Mouse (Mus musculus) megakaryocyte, adult 5-6 weeks (primary cell): Measurements from ENCODE around the gene Blvra. TPM values are rescaled to one million over a fixed set of nuclear protein-coding genes. Genes with fewer than 3 reads are reported as not detected.
"Not testable (repeated sequence)": the region's sequence is repeated elsewhere in the genome, so short reads cannot be mapped to it uniquely, and the experiment has no call there.

Experiments
- ATAC-seq: 2 replicates; pipeline ENCODE4 v1.8.0; 2016; ENCODE audit warnings: mild to moderate bottlenecking, inconsistent platforms; ENCODE audit not compliant: poor library complexity, severe bottlenecking
- total RNA-seq, 2 experiments: library from RNA; stranded (forward) in 1 of 2; stranded (reverse) in 1 of 2; fragments of 153-499, 151-499 nt in 1 of 2; fragments of 221-1000, 200-1000 nt in 1 of 2; gene quantifications; 2 replicates each; pipeline versions ENCODE4 v1.2.3 to v1.2.4; 2015 to 2017

Gene Blvra
- total RNA-seq, 2 experiments from 2014 or later, result 47.4 to 59.4 TPM

DNA sequence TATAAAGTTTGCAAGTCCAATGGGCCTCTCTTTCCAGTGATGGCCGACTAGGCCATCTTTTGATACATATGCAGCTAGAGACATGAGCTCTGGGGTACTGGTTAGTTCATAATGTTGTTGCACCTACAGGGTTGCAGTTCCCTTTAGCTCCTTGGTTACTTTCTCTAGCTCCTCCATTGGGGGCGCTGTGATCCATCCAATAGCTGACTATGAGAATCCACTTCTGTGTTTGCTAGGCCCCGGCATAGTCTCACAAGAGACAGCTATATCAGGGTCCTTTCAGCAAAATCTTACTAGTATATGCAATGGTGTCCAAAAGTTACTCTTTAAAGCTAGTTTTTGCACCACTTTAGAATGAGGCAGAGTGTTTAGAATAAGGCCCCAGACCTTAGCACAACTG lies 64.8 kb downstream of the Blvra start:
- not testable (repeated sequence) for ATAC-seq

DNA sequence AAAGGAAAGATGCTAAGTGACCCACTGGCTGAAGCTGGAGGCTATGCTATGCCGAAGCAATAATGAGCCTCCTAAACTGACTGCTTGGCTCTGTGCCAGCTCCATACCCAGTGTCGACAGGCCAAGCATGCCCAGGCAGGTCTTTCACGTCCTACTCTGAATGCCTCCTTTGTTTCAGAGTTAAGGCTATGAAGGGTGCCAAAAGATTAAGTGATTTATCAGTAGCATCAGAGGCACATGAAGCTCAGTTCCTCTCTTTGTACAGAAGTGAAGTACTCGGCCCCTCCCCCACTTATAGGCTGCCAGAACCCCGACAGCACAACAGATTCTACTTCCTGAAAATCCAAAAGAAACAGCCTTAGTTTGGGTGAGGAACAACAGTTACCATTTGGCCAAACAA lies 66.5 kb downstream of the Blvra start:
- peak; percentile 48 for ATAC-seq

DNA sequence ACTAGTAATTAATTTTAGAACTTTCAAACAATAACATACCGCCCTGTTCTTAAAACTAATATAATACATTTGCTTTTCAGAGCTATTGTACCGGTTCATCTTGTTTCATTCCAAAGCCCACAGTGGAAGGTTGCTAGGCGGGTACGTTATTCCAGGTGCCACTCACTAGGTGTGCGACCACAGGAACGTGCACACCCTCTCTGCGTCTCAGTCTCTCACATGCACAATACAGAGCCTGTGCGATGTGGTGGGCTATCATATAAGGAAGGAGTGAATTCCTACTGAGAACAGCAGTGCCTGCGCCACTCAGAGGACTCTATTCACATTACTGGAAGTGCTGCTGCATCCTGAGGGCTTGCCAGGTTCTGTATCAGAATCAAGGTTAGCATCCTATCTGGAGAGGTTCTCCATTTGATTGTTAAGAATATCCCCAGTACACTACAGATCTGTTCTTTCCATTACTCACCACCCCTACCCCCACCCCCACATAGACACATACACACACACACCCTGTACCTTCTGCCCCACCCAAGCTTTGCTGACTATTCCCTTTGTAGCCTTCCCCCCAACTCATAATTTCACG lies 67.5 kb downstream of the Blvra start:
- no peak for ATAC-seq

DNA sequence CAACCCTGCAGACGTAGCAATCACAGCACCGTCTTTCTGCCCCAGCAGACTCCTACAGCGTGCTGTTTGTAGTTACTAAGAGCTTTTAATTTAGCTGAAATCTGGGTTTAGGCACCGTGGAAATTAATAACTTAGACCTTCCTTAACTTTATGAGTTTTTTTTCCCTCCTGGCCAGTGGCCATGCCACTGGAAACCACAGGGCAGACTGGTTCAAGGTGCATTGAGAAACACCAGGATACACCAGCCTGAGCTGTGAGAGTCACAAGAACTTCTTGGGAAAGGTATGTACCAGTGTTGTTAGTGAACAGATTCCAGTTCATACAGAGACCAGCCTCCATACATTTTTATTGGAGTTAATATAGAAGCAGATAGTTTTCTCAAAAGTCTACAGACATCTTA lies 68.0 kb downstream of the Blvra start:
- no peak for ATAC-seq

DNA sequence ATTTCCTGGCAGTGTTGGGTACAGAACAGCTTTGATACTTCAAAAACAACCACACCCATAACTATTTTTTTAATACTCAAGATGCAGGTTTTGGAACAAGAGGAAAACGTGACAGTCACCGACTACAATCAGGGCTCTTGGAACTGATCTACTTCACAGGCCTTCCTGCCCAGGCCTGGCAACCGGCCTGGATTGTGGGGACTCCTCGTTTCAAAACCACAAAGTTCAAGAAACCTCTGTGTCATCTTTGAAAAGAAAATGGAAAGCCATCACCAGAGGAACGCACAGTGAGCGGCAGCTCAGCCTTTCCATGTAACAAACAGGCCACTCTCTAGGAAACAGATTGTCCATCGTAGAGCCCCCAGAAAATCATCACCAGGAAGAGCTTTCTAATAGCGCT lies 68.6 kb downstream of the Blvra start:
- ATAC-seq, result no peak

DNA sequence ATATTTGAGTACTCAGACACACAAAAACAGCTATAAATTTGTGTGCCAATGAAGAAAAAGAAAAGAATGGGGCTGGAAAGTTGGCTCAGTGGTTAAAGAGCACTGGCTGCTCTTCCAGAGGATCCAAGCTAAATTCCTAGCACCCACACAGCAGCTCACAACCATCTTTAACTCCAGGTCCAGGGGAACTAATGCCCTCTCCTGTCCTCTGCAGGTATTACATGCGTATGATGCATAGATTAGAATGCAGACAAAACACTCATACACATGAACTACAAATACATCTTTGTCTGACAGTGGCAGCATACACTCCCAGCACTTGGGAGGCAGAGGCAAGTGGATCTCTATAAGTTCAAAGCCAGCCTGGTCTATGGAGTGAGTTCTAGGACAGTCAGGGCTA lies 69.1 kb downstream of the Blvra start:
- ATAC-seq, result no peak

DNA sequence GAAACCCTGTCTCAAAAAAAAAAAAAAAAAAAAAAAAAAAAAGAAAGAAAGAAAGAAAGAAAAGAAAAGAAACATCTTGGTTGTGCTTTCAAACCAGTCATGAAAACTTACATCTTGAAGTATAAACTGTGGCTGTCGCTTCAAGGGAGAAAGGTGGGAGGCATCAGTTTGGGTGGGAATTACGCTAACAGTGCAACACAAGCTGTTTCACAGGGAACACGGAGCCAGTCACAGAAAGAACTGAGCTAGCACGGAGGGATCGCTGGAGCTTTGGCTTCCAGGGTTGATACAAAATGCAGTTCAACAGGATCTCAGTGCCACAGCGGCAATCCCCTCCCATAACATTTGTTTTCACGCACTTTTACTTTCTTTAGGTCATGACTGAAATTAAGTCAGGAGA lies 69.5 kb downstream of the Blvra start:
- no peak for ATAC-seq

DNA sequence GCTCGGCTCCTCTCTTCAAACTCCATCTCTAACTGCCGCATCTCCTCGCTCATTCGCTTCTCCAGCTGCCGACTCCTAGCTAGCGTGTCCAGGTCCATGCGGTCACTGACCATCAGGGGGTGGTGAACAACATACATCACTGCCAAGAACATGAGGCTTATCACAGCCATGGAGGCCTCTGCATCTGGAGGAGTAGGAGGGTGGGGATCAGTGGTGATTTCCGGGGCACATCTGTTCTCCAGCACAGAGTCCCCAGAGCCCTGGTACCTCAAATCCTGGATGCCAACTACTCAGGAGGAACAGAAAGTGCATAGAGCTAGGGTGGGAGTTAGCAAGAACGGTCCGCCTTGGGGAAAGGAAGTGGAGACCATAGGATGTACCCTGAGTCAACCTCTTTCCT lies 71.6 kb downstream of the Blvra start:
- ATAC-seq, result peak; percentile 22; the same call in 1 of the 2 replicates

DNA sequence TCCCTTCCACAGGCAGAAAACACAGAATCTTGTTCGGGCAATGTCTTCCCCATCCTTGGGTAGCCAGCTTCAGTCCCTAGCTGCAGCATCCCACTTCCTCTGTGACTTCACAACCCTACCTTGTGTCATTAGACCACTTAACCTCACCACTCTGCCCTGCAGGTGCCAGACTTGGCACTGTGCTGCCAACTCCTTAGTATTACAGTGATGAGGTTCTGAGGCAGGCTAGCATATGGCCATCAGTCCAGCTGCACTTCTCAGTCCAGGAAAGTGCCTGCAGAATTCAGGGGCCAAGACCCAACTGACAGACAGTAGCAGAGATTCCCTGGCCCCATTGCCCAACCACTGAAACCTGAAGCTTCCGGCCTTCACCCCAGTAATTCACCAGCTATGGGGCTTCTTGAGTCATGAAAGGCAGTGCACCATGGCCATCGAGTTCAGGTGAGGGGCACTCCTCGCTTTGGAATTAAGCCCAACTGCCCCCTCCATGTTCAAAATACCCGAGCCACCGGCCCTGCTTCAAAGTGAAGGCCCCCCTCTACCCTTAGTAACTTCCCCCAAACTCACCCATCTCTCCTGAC lies 72.2 kb downstream of the Blvra start:
- ATAC-seq, result peak; percentile 41

DNA sequence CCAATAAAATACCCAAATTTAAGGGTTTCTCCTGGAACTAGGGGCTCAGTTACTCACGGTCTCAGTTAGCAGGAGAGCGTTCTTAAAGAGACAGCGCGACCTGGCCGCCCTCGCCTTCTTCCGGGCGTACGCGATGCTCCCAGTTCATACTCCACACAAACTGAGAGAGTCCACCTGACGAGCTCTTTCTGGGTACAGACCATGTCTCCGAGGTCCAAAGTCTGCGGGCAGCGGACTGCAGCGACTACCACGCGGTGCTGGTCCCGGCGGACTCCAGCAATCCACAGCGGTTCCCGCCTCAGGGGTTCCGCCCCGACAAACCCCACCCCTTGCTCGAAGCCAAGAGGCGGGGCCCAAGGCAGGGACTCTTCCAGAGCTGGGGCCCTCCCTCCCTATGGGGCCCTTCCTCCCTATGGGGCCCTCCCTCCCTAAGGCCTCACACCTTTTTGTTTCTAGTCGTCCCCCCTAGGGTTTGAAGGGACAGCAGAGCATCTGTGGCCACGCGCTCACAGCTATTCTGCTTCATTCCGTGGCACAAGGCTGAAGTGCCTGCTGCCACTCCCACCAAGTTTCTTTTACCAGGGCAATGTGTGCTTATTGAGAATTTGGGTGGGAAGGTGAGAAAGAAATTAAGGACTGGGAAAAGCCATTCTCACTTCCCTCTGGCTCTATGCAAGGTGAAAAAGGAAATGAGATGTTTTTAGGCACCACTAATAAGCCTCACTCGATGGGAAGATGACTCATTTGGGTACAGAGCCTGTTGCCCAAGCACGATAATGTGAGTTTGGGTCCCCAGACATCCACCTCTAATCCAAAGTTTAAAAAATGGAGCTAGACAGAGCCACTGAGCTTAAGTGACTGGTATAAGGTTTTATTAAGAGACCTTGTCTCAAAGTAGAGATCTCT lies 72.9 kb downstream of the Blvra start, which contains the start of gene Itpripl1:
Gene Itpripl1 (minus strand): TSS at position 285 of the 906 bp plus-strand sequence.
- ATAC-seq, result peak; percentile 94

DNA sequence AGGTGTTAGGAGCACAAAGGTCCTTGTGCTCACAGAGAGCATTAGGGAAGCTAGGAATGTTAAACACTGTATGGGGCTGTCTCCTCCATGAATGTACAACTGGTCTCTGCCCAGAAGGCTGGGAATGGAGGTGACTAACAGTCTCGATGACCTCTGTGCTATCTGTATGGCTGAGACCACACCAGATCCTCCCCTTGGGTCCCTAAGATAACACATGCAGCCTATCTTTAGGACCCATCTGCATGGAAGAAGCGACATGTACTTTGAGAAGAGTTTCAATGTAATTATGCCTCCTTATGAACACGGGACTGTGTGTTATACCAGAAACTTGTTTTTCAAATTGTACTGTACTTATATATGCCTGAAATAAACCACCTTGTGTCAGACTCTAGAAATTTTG lies 75.2 kb downstream of the Blvra start:
- no peak for ATAC-seq

Other genes starting within 250 kb of the Blvra start
- gene Trpm7, start 194.4 kb upstream of the Blvra start, total RNA-seq (2015), result 61.2 and 68.0 TPM in 2 replicates
- gene Trpm7, start 194.4 kb upstream of the Blvra start, total RNA-seq (2017), result 63.1 and 70.3 TPM in 2 replicates
- 90.1 and 111 TPM in 2 replicates for gene Sppl2a, start 137.4 kb upstream of the Blvra start, total RNA-seq (2015)
- 79.9 and 82.9 TPM in 2 replicates for gene Sppl2a, start 137.4 kb upstream of the Blvra start, total RNA-seq (2017)
- gene Ap4e1, start 61.9 kb upstream of the Blvra start, total RNA-seq (2015), result 8.8 and 10.7 TPM in 2 replicates
- gene Ap4e1, start 61.9 kb upstream of the Blvra start, total RNA-seq (2017), result 19.2 and 21.5 TPM in 2 replicates
- 61.6 and 71.8 TPM in 2 replicates for gene Ncaph, start 63.3 kb downstream of the Blvra start, total RNA-seq (2015)
- gene Ncaph, start 63.3 kb downstream of the Blvra start, total RNA-seq (2017), result 88.2 and 93.2 TPM in 2 replicates
- 39.4 and 40.2 TPM in 2 replicates for gene Itpripl1, start 72.8 kb downstream of the Blvra start, total RNA-seq (2015)
- 46.1 and 50.0 TPM in 2 replicates for gene Itpripl1, start 72.8 kb downstream of the Blvra start, total RNA-seq (2017)
- 0.83 and 1.0 TPM in 2 replicates for gene 1810024B03Rik, start 137.6 kb downstream of the Blvra start, total RNA-seq (2015)
- 0.81 and 1.2 TPM in 2 replicates for gene 1810024B03Rik, start 137.6 kb downstream of the Blvra start, total RNA-seq (2017)
- gene Snrnp200, start 137.7 kb downstream of the Blvra start, total RNA-seq (2015), result 51.3 and 54.3 TPM in 2 replicates
- 124 and 133 TPM in 2 replicates for gene Snrnp200, start 137.7 kb downstream of the Blvra start, total RNA-seq (2017)
- gene Ciao1, start 177.2 kb downstream of the Blvra start, total RNA-seq (2015), result 24.4 and 38.1 TPM in 2 replicates
- 18.8 and 25.6 TPM in 2 replicates for gene Ciao1, start 177.2 kb downstream of the Blvra start, total RNA-seq (2017)
- 23.9 and 24.6 TPM in 2 replicates for gene Tmem127, start 177.2 kb downstream of the Blvra start, total RNA-seq (2015)
- 49.8 and 70.7 TPM in 2 replicates for gene Tmem127, start 177.2 kb downstream of the Blvra start, total RNA-seq (2017)
- 38.5 and 42.0 TPM in 2 replicates for gene Stard7, start 199.6 kb downstream of the Blvra start, total RNA-seq (2015)
- 65.1 and 87.4 TPM in 2 replicates for gene Stard7, start 199.6 kb downstream of the Blvra start, total RNA-seq (2017)